Mouse (Mus musculus) C2C12 (cell line): ENCODE measurements around the gene Cdyl2.

Experiments used
- CTCF ChIP-seq: IDR thresholded peaks from one replicate; pipeline ENCODE4 v1.5.1; 2011; ENCODE audit not compliant: control insufficient read depth, insufficient read depth, insufficient read length
- FOSL1 ChIP-seq: IDR thresholded peaks from one replicate; pipeline ENCODE4 v1.8.0; 2011; ENCODE audit warnings: mild to moderate bottlenecking, low read length; ENCODE audit not compliant: poor library complexity, insufficient read depth, severe bottlenecking
- MYOG ChIP-seq: IDR thresholded peaks from one replicate; pipeline ENCODE4 v1.6.1; 2011; ENCODE audit not compliant: control insufficient read depth, insufficient read length; ENCODE audit errors: extremely low read depth
- USF1 ChIP-seq: IDR thresholded peaks from one replicate; pipeline ENCODE4 v1.6.1; 2011; ENCODE audit warnings: low read depth, mild to moderate bottlenecking, control low read depth, moderate library complexity

- TF ChIP-seq CTCF (no peak), USF1 (no peak), FOSL1 (no peak), MYOG (no peak)
Measured at GRCm38 (mm10) chr8:116602806-116603205, 130.0 kb downstream of the Cdyl2 start.
